8 mouse cellular contexts compared by ENCODE assay signal in genomic region chr8:75088989-75089881, GRCm38 (mm10). TPM values are rescaled to one million over a fixed set of nuclear protein-coding genes. Genes with fewer than 3 reads are reported as not detected.
DNase-seq lines count a peak whose midpoint lies in the region; ATAC-seq lines count a peak whose summit lies in the region.

No protein-coding gene starts in this region.

- H3K36me3 ChIP-seq in forebrain, embryonic 16.5 days (ENCODE audit: control insufficient read depth, insufficient read depth): no peaks in the 10 kb centered on the region
- no peaks in the 10 kb centered on the region for H3K36me3 ChIP-seq in liver, embryonic 13.5 days

- 18% methylated on average over 6 of the region's 6 CpGs for WGBS in forebrain, embryonic 16.5 days
- WGBS in liver, embryonic 13.5 days (ENCODE audit: insufficient replicate concordance): 5% methylated on average over 6 of the region's 6 CpGs

- peak overlapping the region; percentile 29 for H3K4me2 ChIP-seq in forebrain, embryonic 16.5 days (ENCODE audit: low read length)
- H3K4me2 ChIP-seq in liver, embryonic 13.5 days: peak overlapping the region; percentile 39

- H3K27me3 ChIP-seq in forebrain, embryonic 16.5 days (replicated peaks; ENCODE audit: control insufficient read depth, insufficient read depth, low read length): no peaks in the 10 kb centered on the region
- H3K27me3 ChIP-seq in liver, embryonic 13.5 days: peaks cover 55% of the 10 kb centered on the region

- intact Hi-C loops in heart, postnatal 10 days (cut with DNase I): no loop called here

- H3K9me3 ChIP-seq in forebrain, embryonic 16.5 days (ENCODE audit: control insufficient read depth, low read length): no peaks in the 10 kb centered on the region
- H3K9me3 ChIP-seq in liver, embryonic 13.5 days (replicated peaks): no peaks in the 10 kb centered on the region

- peak; percentile 55 for DNase-seq in A20 (ENCODE audit: low read depth, low spot score)
- peak; percentile 82 for DNase-seq in adrenal gland, postnatal 10 days
- peak; percentile 92 to 93 for DNase-seq in heart, postnatal 10 days
- DNase-seq in kidney, postnatal 4 days: peak; percentile 79 to 89
- peak; percentile 58 for DNase-seq in liver, embryonic 13.5 days
- peak; percentile 17 for DNase-seq in naive thymus-derived CD4-positive, alpha-beta T cell, adult 2 months (ENCODE audit: low read depth)
- peak; percentile 81 for DNase-seq in testis, postnatal 14 days (ENCODE audit: low spot score)

- H3K4me3 ChIP-seq in forebrain, embryonic 16.5 days (replicated peaks; ENCODE audit: low read length): no peak overlapping the region
- H3K4me3 ChIP-seq in liver, embryonic 13.5 days (replicated peaks): no peak overlapping the region

- peaks cover 6% of the 10 kb centered on the region; the same call in 1 of the 2 replicates for H3K4me1 ChIP-seq in forebrain, embryonic 16.5 days (replicated peaks; ENCODE audit: control insufficient read depth, insufficient read depth, low read length)
- H3K4me1 ChIP-seq in liver, embryonic 13.5 days (replicated peaks): peaks cover 56% of the 10 kb centered on the region

- H3K9ac ChIP-seq in forebrain, embryonic 16.5 days (replicated peaks; ENCODE audit: low read depth, low read length): peak overlapping the region; percentile 35; the same call in 1 of the 2 replicates
- H3K9ac ChIP-seq in liver, embryonic 13.5 days: 0 out of 2 replicates have a peak overlapping the region, but pooled peaks have one; percentile 23

- no peak overlapping the region for H3K27ac ChIP-seq in forebrain, embryonic 16.5 days (ENCODE audit: low read length)
- peak overlapping the region; percentile 68 for H3K27ac ChIP-seq in liver, embryonic 13.5 days

- peak; percentile 24 for ATAC-seq in forebrain, embryonic 16.5 days
- ATAC-seq in liver, embryonic 13.5 days (ENCODE audit: low read depth): peak; percentile 47

RNA-seq across cellular contexts. Expression of gene Hmox1, which starts 4.2 kb away (rescaled TPM):
- total RNA-seq in adrenal gland, postnatal 10 days (2021): 10 to 100 TPM; 27.3 to 35.5 TPM
- polyA plus RNA-seq in forebrain, embryonic 16.5 days (2015; fragmentation: Nextera tagmentation; extraction: Ambion mirVana): 8.2 TPM in 2 replicates
- 10 to 100 TPM; 17.8 to 19.8 TPM for total RNA-seq in heart, postnatal 10 days (2021)
- polyA plus RNA-seq in liver, embryonic 13.5 days (2015; fragmentation: Nextera tagmentation; extraction: Ambion mirVana): 74.0 and 80.4 TPM in 2 replicates

RNA-seq across cellular contexts. Expression of gene Mcm5, which starts 20.1 kb away (rescaled TPM):
- total RNA-seq in adrenal gland, postnatal 10 days (2021): 10 to 100 TPM; 25.6 to 40.0 TPM
- 61.9 and 67.1 TPM in 2 replicates for polyA plus RNA-seq in forebrain, embryonic 16.5 days (2015; fragmentation: Nextera tagmentation; extraction: Ambion mirVana)
- total RNA-seq in heart, postnatal 10 days (2021): 10 to 100 TPM; 23.1 to 31.7 TPM
- 207 and 233 TPM in 2 replicates for polyA plus RNA-seq in liver, embryonic 13.5 days (2015; fragmentation: Nextera tagmentation; extraction: Ambion mirVana)

RNA-seq across cellular contexts. Expression of gene Tom1, which starts 55.7 kb away (rescaled TPM):
- total RNA-seq in adrenal gland, postnatal 10 days (2021): 10 to 100 TPM; 28.3 to 31.5 TPM
- 13.4 and 17.4 TPM in 2 replicates for polyA plus RNA-seq in forebrain, embryonic 16.5 days (2015; fragmentation: Nextera tagmentation; extraction: Ambion mirVana)
- total RNA-seq in heart, postnatal 10 days (2021): 10 to 100 TPM; 68.8 to 70.6 TPM
- 12.1 and 13.2 TPM in 2 replicates for polyA plus RNA-seq in liver, embryonic 13.5 days (2015; fragmentation: Nextera tagmentation; extraction: Ambion mirVana)

Comparison
In these comparisons a context has a peak if more than half of its experiments do, and no peak if none do; other contexts are left out.
1. DNase-seq: peak in every context shown above with its lines; median percentile 92 in heart, postnatal 10 days; 84 in kidney, postnatal 4 days; 82 in adrenal gland, postnatal 10 days; 81 in testis, postnatal 14 days; 58 in liver, embryonic 13.5 days; 55 in A20; 17 in naive thymus-derived CD4-positive, alpha-beta T cell, adult 2 months.